Mouse (Mus musculus): Measurements from ENCODE around the gene Gabra6. TPM values are rescaled to one million over a fixed set of nuclear protein-coding genes. Genes with fewer than 3 reads are reported as not detected.

Gabra6 gene
- polyA plus RNA-seq, 1 experiment from 2014 or later: not detected

DNA sequence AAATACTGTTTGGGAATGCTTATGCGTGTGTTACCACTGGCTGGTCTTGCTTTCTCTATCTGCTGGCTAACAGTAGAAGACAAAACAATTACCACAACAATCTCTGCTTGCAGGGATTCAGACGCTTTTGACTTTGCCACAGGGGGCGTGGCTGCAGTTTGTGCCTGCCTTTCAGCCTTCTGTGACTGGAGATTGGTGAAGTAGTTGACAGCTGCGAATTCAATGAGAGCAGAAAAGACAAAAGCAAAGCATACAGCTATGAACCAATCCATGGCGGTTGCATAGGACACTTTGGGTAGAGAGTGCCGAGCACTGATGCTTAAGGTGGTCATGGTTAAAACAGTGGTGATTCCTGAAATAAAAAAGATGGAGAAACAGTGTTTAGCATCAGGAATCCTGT lies 6.0 kb downstream of the Gabra6 start:
- no peaks in the 10 kb centered on the region for H3K27me3 ChIP-seq (ENCODE audit: insufficient read depth, low read length)
- TF ChIP-seq CTCF (IDR thresholded peaks at IDR 0.05; ENCODE audit: low read depth): no peak
- WGBS: 22% methylated on average over 6 of the region's 6 CpGs
- no peak overlapping the region for H3K27ac ChIP-seq (ENCODE audit: low read depth)
- no peaks in the 10 kb centered on the region for H3K4me1 ChIP-seq (ENCODE audit: insufficient read depth)
- no peak overlapping the region for H3K4me3 ChIP-seq (ENCODE audit: low read depth, low read length)
- no peak overlapping the region for H3K9ac ChIP-seq
- no peaks in the 10 kb centered on the region for H3K9me3 ChIP-seq (ENCODE audit: low read depth, low read length)
- H3K4me2 ChIP-seq: no peak overlapping the region
- ATAC-seq (ENCODE audit: insufficient read depth) (no peak), DNase-seq (no peak)
- no peaks in the 10 kb centered on the region for H3K36me3 ChIP-seq (ENCODE audit: insufficient read depth)

DNA sequence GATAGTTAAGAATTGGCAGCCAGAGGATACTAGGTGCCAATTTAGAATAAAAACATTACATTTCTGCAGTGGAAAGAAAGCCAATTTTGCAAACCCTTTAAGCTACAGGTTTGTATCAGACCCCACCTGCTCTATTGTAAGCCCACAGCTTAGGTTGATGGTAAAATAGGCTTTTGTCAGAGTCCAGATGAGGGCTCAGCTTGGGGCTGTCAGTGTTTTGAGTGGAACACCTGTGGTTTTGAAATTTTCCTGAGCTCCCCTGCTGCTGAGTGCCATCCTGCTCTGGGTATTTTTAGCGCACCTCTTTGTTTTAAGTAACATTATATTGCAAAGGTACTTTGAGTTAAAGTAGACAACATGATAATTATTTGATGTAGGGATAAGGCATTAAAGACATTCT lies 10.0 kb downstream of the Gabra6 start:
- Histone ChIP-seq H3K9me3 (ENCODE audit: low read depth, low read length) (no peaks in the 10 kb centered on the region), H3K9ac (no peak overlapping the region), H3K27ac (ENCODE audit: low read depth) (no peak overlapping the region), H3K4me3 (ENCODE audit: low read depth, low read length) (no peak overlapping the region), H3K36me3 (ENCODE audit: insufficient read depth) (no peaks in the 10 kb centered on the region), H3K4me1 (ENCODE audit: insufficient read depth) (no peaks in the 10 kb centered on the region), H3K4me2 (no peak overlapping the region), H3K27me3 (ENCODE audit: insufficient read depth, low read length) (no peaks in the 10 kb centered on the region)
- DNase-seq: no peak
- no peak for ATAC-seq (ENCODE audit: insufficient read depth)
- 81% methylated on average over 1 of the region's 1 CpGs for WGBS
- no peak for TF ChIP-seq CTCF (IDR thresholded peaks at IDR 0.05; ENCODE audit: low read depth)

DNA sequence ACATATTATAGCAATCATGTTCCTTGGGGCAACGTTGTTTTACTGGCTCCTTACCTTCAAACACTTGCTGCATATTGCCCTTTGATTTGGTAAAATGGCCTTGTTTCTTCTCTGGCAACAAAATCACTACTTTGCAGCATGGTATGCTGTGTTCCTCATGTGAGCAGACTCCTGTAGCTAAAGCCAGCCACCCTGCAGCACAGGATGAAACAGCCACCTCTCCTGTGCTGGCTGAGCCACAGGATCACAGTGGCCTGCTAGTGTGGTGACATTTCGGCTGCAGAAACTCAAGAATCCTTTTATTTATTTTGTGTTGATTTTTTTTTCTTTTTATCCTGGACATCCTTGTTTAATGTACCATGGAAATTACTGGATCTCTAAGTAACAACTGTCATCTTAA lies 11.8 kb downstream of the Gabra6 start:
- Histone ChIP-seq H3K27me3 (ENCODE audit: insufficient read depth, low read length) (no peaks in the 10 kb centered on the region), H3K4me2 (no peak overlapping the region), H3K4me1 (ENCODE audit: insufficient read depth) (no peaks in the 10 kb centered on the region), H3K27ac (ENCODE audit: low read depth) (no peak overlapping the region), H3K36me3 (ENCODE audit: insufficient read depth) (no peaks in the 10 kb centered on the region), H3K9ac (no peak overlapping the region), H3K4me3 (ENCODE audit: low read depth, low read length) (no peak overlapping the region), H3K9me3 (ENCODE audit: low read depth, low read length) (no peaks in the 10 kb centered on the region)
- DNase-seq (no peak), ATAC-seq (ENCODE audit: insufficient read depth) (no peak)
- WGBS: 69% methylated on average over 2 of the region's 2 CpGs
- no peak for TF ChIP-seq CTCF (IDR thresholded peaks at IDR 0.05; ENCODE audit: low read depth)

DNA sequence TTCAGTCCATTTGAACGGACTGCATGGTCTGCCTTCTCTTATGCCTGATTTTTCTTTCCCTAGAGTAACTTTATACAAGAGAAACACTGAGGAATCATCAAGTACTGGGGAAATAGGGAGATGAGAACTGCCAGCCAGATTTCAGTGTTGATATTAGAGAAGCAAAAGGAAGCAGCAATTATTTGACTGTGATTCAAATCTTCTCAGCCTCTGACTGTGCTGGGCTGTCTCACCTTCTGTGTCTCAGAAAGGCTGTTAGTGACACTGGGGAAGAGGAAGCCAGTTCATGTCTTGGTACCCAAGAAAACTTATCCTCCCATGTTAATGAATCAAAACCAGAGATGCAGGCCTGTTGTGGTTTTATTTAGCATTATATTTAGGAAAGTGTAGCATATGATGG lies 14.8 kb downstream of the Gabra6 start:
- 54% methylated on average over 1 of the region's 1 CpGs for WGBS
- no peak overlapping the region for H3K27ac ChIP-seq (ENCODE audit: low read depth)
- DNase-seq (no peak), ATAC-seq (ENCODE audit: insufficient read depth) (no peak)
- no peak overlapping the region for H3K4me2 ChIP-seq
- H3K27me3 ChIP-seq (ENCODE audit: insufficient read depth, low read length): no peaks in the 10 kb centered on the region
- no peak for TF ChIP-seq CTCF (IDR thresholded peaks at IDR 0.05; ENCODE audit: low read depth)
- no peaks in the 10 kb centered on the region for H3K4me1 ChIP-seq (ENCODE audit: insufficient read depth)
- no peak overlapping the region for H3K4me3 ChIP-seq (ENCODE audit: low read depth, low read length)
- no peak overlapping the region for H3K9ac ChIP-seq
- no peaks in the 10 kb centered on the region for H3K36me3 ChIP-seq (ENCODE audit: insufficient read depth)
- no peaks in the 10 kb centered on the region for H3K9me3 ChIP-seq (ENCODE audit: low read depth, low read length)

DNA sequence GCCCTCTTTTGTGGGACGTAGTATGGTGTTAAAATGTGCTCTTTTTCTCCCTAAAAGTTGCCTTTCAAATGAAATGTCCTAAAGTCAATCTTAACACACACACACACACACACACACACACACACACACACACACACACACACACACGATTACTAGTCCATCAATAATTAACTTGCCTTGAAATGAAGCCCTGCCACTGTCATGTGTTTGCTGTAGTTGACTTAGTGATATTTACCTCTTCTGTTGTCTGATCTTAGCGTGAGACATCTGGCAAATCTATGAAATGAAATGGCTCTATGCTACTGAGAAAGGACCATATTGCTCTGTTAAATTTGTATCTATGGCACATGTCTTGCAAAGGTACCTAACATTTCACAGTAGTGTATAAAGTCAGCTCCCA lies 61.9 kb downstream of the Gabra6 start:
- H3K27me3 ChIP-seq (ENCODE audit: insufficient read depth, low read length): no peaks in the 10 kb centered on the region
- no peak for TF ChIP-seq CTCF (IDR thresholded peaks at IDR 0.05; ENCODE audit: low read depth)

More for the DNA sequence above, 61.9 kb downstream of the Gabra6 start:
- no peaks in the 10 kb centered on the region for H3K36me3 ChIP-seq (ENCODE audit: insufficient read depth)
- no peak for DNase-seq
- no peak overlapping the region for H3K4me2 ChIP-seq
- 58% methylated on average over 3 of the region's 3 CpGs for WGBS
- H3K9me3 ChIP-seq (ENCODE audit: low read depth, low read length): no peaks in the 10 kb centered on the region
- no peak overlapping the region for H3K9ac ChIP-seq
- H3K4me1 ChIP-seq (ENCODE audit: insufficient read depth): no peaks in the 10 kb centered on the region
- no peak overlapping the region for H3K4me3 ChIP-seq (ENCODE audit: low read depth, low read length)
- no peak overlapping the region for H3K27ac ChIP-seq (ENCODE audit: low read depth)
- ATAC-seq (ENCODE audit: insufficient read depth): no peak

Other genes starting within 250 kb of the Gabra6 start
- 0.45 and 1.1 TPM in 2 replicates for gene Gabra1, start 138.1 kb downstream of the Gabra6 start, polyA plus RNA-seq (2014; fragmentation: Nextera tagmentation; extraction: Ambion mirVana)
- 1.2 and 1.3 TPM in 2 replicates for gene Gabrb2, start 98.7 kb upstream of the Gabra6 start, polyA plus RNA-seq (2014; fragmentation: Nextera tagmentation; extraction: Ambion mirVana)

Measured in lung, embryonic 14.5 days (tissue).